Mouse (Mus musculus) stomach, postnatal 0 days (tissue): Measurements from ENCODE around the gene Tmub1.

Experiments used
- CTCF ChIP-seq: IDR thresholded peaks from 2 replicates; pipeline ENCODE4 v1.5.1; 2016; ENCODE audit warnings: antibody characterized with exemption, low read depth, mild to moderate bottlenecking, moderate library complexity
- EP300 ChIP-seq: optimal IDR thresholded peaks from 2 replicates; pipeline ENCODE3; 2016; ENCODE audit warnings: antibody characterized with exemption

GRCm38 (mm10) chr5:24443204-24443603 lies 4.5 kb downstream of the Tmub1 start:
- TF ChIP-seq CTCF (no peak), EP300 (no peak)
